Mouse (Mus musculus): ENCODE data around the gene Magi2.
A peak's percentile ranks its signal among the peaks of the same experiment; 100 is the strongest.

The Magi2 gene

DNA sequence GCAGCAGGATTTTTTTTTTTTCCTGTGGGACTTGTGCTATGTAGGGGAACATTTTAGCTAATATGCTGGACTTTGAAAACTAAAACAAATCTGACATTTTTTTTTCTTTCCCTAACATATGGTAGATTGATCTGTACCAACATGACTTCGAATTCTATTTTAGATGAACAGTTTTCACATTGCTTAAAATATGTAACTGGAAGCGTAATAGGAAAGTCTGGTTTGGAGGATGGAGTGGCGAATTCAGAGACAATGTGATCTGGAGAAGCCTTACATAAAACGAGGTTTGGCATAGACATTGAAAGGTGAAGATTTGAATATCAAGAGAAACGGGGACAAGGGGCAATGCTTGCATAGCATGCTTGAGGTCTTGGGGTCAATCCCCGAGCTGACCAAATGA is 519.1 kb downstream of the Magi2 start:
- DNase-seq (ENCODE audit: low spot score in 2 of 2): peak in 1 of 2 experiments; percentile 31

DNA sequence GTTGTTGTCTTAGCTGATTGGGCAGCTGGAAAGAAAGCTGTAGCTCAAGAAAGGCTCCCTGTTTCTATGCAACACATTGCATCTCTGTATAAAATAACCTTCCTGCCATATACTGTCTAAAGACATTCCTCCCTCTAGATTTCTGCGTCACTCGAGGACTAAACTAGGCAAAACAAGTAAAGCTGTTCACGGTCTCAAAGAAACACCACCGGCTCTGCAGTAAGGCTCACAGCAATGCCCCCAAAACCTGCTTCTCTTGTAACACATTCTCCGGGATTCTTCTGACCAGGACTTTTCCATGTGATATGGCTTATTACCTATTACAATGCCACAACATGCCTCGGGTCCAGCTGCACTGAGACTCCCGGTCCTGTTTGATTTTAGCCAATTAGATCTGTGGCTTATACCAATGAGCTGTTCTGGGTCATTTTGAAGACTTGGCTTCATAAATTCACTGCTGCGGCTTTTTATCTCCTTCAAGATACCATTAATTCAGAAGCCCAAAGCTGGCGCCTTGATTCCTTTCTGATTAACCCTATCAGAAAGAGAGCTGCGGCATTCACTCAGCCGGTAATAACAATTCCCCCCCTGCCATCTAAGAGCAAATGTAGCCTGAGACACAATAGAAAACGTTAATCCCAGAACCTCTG is 520.2 kb downstream of the Magi2 start:
- peak; percentile 37 to 57 for DNase-seq (ENCODE audit: low spot score in 2 of 2)

DNA sequence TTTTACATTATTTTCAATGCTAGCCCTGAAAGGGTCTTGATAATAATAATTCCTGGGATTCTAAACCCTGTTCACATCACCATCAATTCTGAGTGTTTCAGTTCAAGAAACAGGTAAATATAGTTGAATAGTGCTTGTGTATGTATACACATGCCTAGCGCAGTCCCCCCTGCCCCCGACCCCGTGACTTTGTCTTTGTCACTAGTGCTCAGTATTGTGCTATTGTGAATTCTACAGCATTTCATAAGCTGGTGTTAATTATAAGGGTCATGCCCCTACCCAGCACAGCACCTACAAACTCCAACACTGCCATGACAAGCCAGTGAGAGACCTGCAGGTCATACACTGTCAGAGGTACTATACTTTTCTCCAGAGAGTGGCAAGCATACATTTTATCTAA is 520.8 kb downstream of the Magi2 start:
- no peak for DNase-seq (ENCODE audit: low spot score in 2 of 2)

GRCm38 (mm10) chr5:19779224-19779623 is 552.4 kb downstream of the Magi2 start:
- no peak for DNase-seq (ENCODE audit: low spot score in 2 of 2)

DNA sequence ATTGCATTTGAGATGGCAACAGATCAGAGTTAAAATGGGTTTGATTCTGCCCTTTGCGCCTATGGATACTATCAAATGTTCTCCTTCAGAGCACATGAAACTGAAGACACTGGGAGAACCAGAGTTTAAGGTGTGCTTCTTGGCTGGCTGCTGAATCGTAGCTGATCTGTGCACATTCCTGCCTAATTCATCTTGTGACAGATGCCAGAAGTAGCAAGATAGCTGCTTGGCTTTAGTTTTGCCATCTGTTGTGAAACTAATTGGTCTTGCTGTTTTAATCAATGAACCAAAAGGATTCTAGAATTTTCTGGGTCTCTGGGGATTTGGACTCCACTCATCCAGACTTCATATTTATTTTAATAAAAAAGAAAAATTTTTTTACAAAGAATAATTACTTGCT is 553.2 kb downstream of the Magi2 start:
- DNase-seq (ENCODE audit: low spot score in 2 of 2): peak in 1 of 2 experiments; percentile 6

DNA sequence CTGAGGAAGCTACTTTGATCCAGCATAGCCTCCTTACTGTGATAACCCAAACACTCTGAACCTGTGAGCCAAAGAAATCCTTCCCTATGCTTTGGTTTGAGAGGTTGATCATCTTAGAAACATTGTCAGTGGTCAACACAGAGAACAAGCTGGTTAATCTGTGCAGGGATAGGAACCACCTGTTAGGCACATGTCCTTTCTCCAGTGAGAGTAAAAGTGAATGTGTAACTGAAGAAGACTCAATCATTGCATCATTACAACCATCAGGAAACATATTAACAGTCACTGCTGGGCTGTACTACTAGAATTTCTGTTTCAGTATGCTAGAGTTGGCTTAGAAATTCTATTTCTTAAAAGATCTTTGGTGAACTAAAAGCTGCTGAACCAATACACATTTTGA is 558.5 kb downstream of the Magi2 start:
- no peak for DNase-seq (ENCODE audit: low spot score in 2 of 2)

DNA sequence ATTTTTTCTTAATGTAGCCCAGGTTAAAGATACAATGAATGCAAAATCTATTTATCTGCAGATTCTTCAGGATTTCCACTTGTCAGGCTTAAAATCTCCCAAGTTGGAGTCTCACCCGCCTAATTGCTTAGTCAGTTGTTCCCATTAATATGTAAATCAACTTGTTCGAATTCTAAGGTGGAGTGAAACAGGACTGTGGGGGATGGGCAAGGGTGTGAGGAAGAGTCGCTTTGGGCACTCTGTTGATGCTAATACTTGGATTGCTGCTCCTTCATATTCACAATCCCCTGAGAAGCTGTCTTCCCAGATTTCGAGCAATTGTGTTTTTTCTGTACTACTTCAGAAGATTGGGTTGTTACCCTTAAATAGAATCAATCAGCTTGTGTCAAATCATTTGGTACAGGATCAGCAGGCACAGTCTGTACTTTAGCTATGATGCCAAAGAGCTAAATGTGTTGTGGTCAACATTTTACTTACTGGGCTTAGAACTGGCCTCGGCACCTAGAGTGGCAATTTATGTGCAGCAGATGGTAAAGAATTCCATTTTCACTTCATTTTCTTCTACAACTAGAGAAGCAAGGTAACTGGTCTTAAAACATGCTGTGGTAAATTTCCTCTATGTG is 560.8 kb downstream of the Magi2 start:
- no peak for DNase-seq (ENCODE audit: low spot score in 2 of 2)

DNA sequence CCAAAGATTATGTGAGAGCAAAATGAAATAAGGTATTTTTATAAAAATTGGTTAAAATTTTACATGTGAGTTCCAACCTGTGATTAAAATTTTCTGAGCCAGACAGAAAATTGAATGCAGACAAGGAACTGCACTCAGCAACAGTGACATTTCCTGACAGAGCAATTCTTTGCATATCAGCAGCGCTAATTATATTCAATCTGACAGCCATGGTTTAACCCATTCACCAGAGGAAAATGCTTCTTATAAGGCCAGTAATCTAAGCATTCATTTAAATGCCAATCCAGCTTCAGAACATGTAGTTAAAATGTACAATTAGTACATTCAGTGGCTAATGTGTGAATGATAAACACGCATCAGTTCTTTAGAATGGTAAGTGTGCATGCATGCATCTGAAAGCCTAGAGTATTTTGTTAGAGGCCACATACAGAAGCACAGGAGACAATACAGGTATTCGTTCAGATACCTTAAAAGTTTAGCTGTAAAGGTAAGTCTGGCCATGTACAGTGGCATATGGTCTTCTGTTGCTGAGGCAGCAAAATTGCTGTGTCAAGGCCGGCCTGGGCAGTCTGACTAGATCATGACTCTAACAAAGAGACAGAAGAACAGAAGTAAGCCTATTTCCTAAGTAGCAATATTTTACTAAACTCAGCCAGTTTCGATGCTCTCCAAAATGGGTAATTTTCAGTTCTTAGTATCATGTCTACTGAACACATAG is 576.4 kb downstream of the Magi2 start:
- no peak for DNase-seq (ENCODE audit: low spot score in 2 of 2)

DNA sequence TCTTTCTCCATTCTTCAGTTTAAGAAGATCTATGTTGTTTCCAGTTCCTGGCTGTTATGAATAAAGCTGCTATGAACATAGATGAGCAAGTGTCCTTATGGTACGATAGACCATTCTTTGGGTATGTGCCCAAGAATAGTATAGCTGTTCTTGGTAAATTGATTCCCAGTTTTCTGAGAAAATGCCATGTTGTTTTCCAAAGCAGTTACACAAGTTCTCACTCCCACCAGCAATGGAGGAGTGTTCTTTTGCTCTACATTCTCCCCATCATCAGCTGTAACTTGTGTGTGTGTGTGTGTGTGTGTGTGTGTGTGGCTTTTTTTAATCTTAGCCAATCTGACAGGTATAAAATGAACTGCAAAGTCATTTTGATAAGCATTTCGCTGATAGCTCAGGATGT is 595.7 kb downstream of the Magi2 start:
- no peak for DNase-seq (ENCODE audit: low spot score in 2 of 2)

- no peak for DNase-seq (ENCODE audit: low spot score in 2 of 2)
Measured at GRCm38 (mm10) chr5:19825943-19826342, 599.1 kb downstream of the Magi2 start.

GRCm38 (mm10) chr5:19829341-19829740 is 602.5 kb downstream of the Magi2 start:
- no peak for DNase-seq (ENCODE audit: low spot score in 2 of 2)

GRCm38 (mm10) chr5:19862854-19863253 is 636.0 kb downstream of the Magi2 start:
- no peak for DNase-seq (ENCODE audit: low spot score in 2 of 2)

- peak; percentile 54 to 63 for DNase-seq (ENCODE audit: low spot score in 2 of 2)
Measured at GRCm38 (mm10) chr5:19870406-19870805, 643.6 kb downstream of the Magi2 start.

GRCm38 (mm10) chr5:19891693-19892092 is 664.9 kb downstream of the Magi2 start:
- no peak for DNase-seq (ENCODE audit: low spot score in 2 of 2)

GRCm38 (mm10) chr5:19895893-19896292 is 669.1 kb downstream of the Magi2 start:
- no peak for DNase-seq (ENCODE audit: low spot score in 2 of 2)

- DNase-seq (ENCODE audit: low spot score in 2 of 2): no peak
Measured at GRCm38 (mm10) chr5:19901625-19902024, 674.8 kb downstream of the Magi2 start.

GRCm38 (mm10) chr5:19906636-19907035 is 679.8 kb downstream of the Magi2 start:
- no peak for DNase-seq (ENCODE audit: low spot score in 2 of 2)

GRCm38 (mm10) chr5:19907381-19907982 is 680.6 kb downstream of the Magi2 start:
- DNase-seq (ENCODE audit: low spot score in 2 of 2): peak; percentile 46 to 54

GRCm38 (mm10) chr5:19907983-19908705 is 681.3 kb downstream of the Magi2 start:
- peak; percentile 50 to 62 for DNase-seq (ENCODE audit: low spot score in 2 of 2)

DNA sequence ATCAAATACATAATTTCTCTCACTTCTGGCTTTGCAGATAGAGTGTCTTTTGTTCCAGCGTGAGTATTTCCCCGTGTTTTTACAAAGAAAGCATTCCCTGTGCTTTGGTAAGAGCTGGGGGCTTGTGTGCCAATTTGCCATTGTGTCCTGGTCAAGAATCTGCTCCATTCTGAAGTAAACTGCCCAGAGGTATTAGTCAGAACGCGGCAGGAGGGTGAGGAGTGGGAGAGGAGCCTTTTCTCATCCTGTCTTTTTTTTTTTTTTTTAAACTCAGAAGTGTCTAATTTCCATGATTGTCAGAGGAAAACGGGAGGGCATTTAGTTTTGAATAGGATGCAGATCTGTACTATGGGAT is 681.8 kb downstream of the Magi2 start:
- peak; percentile 34 to 40 for DNase-seq (ENCODE audit: low spot score in 2 of 2)

DNA sequence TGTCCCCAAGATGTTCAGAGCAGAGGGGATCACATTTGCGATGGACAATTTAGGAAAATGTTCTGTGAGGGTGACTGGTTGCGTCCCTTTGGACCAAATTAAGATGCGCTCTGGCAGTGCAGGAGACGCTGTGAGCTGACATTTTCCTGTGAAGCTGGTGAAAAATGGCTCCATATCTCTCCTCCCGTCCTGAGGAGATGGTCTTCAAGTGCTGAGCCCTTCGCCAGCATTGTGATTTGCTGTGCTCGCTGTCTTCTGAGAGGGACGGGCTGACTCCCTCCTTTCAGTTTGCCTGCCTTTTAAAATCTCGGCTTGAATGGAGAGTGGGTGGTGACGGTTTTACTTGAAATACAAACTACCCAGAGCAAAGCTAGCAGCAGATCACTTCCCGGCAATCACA is 682.2 kb downstream of the Magi2 start:
- peak; percentile 67 to 74 for DNase-seq (ENCODE audit: low spot score in 2 of 2)

- peak; percentile 49 to 58 for DNase-seq (ENCODE audit: low spot score in 2 of 2)
Measured at GRCm38 (mm10) chr5:19909664-19910063, 682.8 kb downstream of the Magi2 start.

All from right cerebral cortex, adult 2 months (tissue).